Mouse (Mus musculus): ENCODE measurements around the gene Slc7a4. TPM values are rescaled to one million over a fixed set of nuclear protein-coding genes. Genes with fewer than 3 reads are reported as not detected.
"Not testable (repeated sequence)": the region's sequence is repeated elsewhere in the genome, so short reads cannot be mapped to it uniquely, and the experiment has no call there.

Slc7a4 gene
- polyA plus RNA-seq (2012; rRNA removed), result 214 and 332 TPM in 2 replicates

DNA sequence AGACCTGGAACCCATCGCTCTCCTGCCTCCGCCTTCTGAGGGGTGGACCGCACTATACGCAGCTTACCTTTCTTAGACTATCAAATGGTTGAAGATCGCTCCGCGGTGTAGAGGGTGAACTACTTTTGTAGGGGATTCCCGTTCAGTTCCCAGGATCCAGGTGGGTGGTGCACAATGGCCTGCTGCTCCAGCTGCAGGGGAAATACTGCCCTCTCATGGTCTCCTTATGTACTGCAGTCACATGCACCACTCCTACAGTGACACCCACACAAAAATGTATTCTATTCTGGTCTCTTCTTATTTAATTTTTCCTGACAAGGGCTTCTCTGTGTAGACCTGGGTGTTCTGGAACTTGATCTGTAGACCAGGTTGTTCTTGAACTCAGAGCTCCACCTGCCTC, at the start of gene Slc7a4:
Slc7a4 (minus strand) TSS at position 151 of the 400 bp plus-strand sequence.
- no peak for DNase-seq (ENCODE audit: low read depth)

DNA sequence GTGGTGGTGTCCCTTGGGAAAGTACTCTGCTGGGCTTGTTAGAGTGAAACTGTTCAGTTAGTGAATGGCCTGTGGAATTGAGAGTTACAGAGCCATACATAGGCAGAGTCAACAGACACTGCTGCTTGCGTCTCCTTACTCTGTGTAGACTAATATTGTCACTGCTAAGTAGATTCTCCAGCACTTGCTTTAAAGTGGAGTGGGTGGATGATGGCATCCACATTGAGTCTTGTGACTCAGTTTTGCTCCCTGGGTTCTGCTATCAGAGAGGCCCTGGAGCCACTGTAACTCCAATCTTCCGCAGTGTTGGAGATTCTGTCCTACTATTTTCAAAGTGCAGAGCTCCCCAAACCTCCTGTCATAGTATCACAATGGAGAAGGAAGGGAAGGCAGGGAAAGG, 49.6 kb upstream of the Slc7a4 start:
- no peak for DNase-seq (ENCODE audit: low read depth)

DNA sequence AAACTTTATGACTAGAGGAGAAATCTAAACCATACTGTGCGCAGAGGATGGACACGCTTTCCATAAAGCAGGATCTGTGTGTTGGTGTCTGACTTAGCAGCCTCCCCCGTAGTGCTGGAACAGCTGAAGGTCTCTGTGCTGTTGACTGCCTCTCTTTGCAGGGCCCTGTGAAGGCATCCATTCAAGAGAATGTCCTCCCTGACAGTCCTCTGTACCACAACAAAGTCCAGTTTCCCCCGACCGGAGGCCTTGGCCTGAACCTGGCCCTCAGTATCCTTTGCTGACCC, 43.2 kb upstream of the Slc7a4 start:
- DNase-seq (ENCODE audit: low read depth), result no peak

DNA sequence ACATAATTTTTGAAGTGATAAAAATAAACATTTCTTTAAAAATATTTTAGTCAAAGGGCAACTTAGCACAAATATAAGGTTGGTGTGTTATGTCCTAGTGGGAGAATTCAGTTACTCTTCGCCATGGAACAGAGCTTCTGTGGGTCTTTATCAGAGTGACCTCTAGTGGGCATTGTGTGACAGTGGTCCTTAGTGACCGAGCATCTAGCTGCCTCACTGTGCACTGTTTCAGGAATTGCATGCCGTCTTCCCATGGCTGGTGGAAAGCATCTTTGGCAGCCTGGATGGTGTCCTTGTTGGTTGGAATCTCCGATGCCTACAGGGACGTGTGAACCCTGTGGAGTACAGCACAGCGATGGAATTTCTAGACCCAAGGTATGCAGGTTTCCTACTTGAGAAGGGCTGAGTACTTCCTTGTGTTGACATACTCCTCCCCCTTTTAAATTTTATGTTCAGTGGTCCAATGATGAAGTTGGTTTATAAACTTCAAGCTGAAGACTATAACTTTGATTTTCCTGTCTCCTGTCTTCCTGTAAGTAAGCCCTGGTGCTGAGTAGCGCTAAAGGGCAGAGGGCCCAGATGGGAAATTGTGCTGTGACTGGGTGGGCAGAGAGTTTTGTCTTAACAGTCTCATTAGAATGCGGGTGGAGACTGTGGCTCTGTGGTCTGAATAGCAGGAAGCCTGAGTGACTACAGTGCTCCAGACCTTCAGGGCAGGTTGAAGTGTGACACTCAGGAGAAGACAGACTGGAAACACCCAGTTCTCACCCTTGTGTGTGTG, 42.7 kb upstream of the Slc7a4 start:
- DNase-seq (ENCODE audit: low read depth), result no peak

DNA sequence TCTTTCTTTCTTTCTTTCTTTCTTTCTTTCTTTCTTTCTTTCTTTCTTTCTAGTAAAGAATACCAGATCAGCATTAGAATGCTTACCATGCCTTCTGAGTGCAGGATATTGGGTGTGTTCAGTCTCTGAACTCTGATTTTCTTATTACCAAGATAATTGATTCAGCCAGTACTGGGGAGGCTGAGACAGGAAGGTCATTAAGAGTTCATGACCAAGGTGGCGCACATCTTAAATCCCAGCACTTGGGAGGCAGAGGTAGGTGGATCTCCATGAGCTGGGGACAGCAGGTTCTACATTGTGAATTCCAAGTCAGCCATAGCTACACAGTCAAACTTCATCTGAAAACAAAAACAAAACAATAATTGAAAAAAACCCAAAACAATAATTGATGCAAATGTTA, 38.9 kb upstream of the Slc7a4 start:
- no peak for DNase-seq (ENCODE audit: low read depth)

DNA sequence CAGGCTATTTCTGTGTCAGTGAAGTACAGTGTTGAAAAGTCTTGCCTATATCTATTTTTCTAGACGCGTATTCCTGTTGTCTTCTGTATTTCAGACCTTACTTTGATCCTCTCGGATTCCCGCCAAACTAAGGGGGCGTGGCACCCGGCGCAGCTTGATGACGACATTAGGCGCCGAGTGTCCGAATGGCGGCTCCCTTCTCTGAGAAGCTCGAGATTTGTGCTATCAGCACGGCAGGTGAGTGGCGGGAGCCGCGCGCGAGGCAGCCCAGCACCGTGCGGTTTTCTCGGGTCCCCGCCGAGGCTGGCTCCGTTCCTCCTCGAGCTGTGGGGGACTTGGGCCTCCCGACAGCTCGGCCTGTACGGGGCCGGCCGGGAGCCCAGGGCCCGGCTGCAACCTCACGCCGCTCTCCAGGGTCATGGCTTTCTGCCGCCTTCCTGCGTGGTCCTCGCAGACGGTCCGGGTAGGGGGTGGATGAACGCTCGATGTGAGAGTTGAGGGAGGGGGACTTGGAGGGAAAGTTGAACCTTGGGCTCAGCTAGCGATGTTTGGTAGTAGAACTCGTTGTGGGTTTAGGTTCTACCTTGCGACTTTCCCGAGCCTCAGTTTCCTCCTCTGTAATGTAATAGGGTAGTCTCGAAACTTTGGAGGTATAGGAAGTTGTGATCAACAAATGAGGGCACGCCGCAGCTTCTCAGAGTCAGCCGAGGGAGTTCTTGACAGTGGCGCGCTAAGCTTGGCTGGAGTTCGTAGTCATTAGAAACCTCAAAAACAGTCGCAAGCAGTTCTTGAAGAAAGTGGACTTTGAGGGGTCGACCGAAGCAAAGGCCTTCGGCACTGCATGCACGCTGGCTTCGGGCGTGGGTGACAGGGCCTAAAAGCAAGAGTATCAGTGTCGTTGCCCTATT, 36.4 kb upstream of the Slc7a4 start, which contains the start of gene Smpd4:
Smpd4 (plus strand) TSS at position 157 of the 908 bp plus-strand sequence.
- DNase-seq (ENCODE audit: low read depth), result no peak

DNA sequence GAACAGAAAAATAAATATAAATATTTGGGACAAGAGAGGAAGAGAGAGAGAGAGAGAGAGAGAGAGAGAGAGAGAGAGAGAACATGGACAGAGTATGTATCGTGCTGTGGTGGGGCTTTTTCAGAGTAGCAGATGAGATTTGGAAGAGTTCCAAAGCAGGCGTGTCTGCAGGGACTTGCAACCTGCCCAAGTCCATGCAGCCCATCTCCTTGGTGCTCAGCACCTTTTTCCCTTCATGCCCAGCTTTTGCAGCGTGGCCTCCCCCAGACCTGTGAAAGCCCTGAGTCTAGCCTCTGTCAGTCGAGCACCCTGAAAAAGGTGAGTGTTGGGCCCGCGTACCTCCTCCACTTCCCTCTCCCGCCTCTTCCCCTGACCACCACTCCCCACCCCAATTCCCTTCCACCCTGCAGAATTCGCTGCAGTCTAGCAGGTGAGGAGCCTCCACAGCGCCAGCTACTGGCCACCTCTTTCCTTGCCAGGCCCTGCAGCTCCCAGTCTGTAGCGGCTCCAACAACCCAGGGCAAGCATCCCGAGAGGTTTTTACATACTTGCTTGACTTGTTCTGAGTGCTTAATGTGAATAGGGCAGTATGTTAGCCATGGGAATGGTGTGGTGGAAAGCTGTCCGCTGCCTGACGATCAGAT, 35.0 kb upstream of the Slc7a4 start:
- DNase-seq (ENCODE audit: low read depth), result no peak

DNA sequence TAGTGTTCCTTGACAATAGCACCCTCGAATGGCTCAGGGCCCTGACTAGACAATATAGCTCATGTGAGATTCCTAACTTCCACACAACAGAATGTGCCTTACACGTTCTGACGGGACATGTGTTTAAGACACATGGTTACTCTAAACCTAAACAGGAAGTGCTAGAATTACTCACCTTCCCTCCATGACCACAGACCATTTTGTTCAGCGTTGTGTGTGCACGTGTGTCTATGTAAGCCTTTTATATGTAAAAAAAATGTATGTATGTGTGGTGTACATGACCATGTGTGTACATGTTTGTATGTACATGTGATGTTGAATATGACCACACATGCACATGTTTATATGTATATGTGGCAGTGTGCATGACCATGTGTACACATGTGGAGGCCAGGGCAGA, 33.2 kb upstream of the Slc7a4 start:
- DNase-seq (ENCODE audit: low read depth), result no peak

DNA sequence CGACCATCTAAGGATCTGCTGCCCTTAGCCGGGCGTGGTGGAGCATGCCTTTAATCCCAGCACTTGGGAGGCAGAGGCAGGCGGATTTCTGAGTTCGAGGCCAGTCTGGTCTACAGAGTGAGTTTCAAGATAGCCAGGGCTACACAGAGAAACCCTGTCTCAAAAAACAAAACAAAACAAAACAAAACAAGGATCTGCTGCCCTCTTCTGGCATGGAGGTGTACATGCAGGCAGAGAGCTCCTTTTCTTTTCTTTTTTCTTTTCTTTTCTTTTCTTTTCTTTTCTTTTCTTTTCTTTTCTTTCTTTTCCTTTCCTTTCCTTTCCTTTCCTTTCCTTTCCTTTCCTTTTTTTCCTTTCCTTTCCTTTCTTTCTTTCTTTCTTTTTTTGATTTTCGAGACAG, 31.7 kb upstream of the Slc7a4 start:
- DNase-seq (ENCODE audit: low read depth), result not testable (repeated sequence)

DNA sequence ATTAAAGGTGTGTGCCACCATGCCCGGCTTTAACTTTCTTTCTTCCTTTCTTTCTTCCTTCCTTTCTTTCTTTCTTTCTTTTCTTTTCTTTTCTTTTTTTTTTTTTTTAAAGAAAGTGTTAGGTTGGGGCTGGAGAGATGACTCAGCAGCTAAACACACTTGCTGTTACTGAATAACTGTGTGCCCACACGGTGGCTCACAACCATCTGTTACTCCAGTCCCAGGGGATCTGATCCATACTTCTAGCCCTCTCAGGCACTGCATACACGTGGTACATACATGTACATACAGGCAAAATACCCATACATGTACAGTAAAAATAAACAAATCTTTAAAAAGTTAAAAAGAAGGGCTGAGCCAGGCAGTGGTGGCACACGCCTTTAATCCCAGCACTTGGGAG, 28.4 kb upstream of the Slc7a4 start:
- DNase-seq (ENCODE audit: low read depth), result no peak

DNA sequence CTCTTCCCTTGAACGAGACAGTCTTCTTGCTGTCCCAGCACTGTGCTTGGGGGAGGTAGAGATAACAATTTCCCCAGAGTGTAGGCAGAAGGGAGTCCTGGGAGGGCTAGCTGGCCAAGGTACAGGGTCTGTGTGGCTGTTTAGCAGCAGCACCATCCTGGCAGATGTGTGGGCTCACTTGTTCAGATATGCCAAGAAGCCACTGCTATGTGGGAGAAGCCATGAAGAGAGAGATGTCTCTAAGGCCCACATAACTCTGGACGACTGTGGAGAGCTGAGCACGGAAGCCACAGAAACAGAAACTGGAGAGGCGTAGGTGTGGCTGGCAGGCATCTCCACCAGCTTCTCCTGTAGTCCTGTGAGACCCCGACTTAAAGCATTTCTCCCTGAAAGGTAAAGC, 22.7 kb upstream of the Slc7a4 start:
- DNase-seq (ENCODE audit: low read depth), result no peak

DNA sequence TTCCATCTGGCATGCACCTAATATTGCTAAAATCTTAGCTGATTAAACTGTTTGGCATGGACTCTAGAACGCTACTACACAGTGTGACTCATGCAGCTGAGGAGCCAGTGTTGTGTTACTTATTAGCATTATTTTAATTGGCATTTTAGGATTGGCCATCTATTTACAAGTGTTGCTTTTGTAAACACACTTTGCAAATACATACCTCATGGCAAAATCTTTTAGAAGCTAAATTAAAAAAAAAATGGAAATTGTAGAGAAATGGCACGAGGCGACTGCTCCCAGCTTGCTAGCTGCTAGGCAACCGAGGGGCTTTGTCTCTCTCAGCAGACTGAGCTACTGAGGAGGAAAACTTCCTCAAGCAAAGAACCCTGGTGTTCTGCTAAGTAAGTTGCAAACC, 21.9 kb upstream of the Slc7a4 start:
- DNase-seq (ENCODE audit: low read depth), result no peak

DNA sequence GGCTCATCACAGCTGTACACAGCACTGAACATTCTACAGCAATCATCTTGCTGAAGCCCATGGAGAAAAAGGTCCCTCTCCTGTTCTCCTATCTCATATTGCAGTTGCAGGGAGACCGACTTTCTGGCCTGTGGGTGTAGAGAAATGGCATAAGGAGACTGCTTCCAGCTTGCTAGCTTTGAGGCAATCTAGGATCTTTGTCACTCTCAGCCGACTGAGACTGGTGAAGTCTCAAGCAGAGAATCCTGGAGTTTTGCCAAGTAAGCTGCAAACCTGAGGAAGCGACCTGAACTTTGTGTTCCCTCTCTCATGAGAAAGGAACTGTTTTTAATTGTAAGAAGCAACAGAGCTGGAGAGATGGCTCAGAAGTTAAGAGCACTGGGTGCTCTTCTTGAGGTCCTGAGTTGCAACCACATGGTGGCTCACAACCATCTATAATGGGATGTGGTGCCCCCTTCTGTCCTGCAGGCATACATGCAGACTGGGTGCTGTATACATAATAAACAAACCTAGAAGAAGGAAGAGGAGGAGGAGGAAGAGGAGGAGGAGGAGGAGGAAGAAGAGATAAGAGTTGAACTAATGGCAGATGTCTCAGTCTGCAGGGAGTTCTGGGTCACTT, 18.0 kb upstream of the Slc7a4 start:
- no peak for DNase-seq (ENCODE audit: low read depth)

DNA sequence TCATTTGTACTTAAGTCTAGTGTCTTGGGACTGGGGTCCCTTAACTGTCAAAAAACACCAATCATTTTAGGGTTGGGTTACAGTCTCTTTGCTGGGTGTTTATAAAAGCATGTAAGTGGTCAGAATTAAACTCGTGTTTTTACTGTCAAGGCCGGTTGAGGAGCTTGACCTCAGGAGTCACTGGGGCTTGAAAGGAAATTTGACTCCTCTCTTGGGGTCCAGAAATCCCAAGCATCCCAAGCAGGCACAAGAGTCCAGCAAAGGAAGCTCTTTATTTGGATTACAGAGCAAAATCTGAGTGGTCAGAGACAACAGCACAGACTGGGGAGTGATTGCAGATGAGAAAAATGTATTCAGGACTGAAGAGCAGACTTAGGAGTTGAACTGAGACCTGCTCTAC, 7.7 kb upstream of the Slc7a4 start:
- no peak for DNase-seq (ENCODE audit: low read depth)

DNA sequence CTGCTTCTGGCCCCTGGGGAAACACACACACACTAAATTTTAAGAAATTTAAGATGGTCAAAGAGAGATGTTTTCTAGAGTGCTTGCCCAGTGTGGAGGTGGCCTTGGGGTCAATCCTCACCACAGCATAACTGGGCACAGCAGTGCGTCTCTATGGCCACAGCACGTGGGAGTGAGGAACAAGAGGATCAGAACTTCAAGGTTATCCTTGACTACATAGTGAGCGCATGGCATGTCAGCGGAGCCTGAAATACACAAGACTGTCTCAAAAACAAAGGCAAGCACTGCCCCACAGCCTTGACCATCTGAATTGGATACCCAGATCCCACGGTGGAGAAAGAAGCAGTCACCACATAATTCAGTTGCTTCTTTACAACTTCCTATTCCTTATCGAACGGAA, 1.5 kb upstream of the Slc7a4 start:
- no peak for DNase-seq (ENCODE audit: low read depth)

DNA sequence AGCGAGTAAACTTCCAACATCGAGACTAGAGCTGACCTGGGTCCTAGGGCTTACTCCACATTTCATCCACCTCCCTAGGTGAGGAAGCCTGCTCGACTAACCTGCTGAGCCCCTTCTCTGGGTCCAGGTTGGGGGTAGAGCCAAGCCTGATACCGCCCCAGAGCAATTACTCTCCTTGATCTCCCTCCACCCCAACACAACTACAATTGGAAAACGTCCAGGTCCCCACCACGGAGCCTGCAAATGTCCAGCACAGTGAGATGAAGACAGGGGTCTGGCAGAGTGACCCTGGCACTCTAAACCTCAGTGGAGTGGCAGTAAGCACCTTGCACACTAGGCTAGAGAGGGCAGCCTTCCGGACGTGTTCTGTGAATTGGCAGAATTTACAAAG, 6.2 kb downstream of the Slc7a4 start:
- DNase-seq (ENCODE audit: low read depth), result no peak

DNA sequence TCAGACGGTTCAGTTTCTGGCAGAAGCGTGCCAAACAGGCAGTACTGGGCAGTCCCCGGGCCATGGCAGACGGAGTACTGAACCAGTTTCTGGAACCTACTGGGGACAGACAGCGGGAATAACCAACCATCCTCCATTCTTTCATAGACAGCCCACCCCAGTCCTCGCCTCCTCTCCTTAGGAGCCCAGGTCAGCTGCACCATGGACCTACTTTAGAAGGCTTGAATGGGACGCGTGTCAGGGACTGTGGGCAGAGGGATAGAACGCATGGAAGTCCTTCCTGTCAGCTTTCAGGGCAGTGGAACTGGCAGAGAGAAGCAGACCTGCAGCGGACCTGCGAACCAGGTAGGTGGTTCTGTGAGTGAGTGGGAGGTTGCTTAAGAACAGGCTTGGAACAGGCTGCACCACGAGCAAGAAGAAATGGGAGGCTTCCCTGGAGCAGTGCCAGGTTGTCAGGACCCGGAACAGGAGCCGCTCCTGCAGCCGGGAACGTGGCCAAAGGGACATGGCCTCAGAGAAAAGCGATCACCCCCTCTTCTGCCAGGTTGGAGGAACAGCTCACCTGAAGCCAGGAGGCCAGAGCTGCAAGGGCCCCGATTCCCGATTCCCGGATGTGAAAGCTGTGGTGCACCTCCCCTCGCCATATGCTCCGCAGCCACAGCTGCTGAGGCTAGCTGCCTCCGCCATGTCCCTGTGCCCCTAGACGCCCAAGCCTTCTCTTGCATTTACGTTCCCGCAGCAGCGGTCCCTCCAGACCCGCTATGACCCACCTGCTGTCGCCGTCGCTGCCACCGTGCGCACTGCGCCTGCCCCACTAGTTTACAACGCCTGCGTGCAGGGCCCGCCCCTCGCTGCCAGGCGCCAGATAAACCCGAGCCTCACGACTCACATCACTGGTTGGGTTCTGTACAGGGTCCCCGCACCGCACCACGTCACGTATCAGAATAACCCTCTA, 6.9 kb downstream of the Slc7a4 start:
- DNase-seq (ENCODE audit: low read depth), result peak; percentile 51

DNA sequence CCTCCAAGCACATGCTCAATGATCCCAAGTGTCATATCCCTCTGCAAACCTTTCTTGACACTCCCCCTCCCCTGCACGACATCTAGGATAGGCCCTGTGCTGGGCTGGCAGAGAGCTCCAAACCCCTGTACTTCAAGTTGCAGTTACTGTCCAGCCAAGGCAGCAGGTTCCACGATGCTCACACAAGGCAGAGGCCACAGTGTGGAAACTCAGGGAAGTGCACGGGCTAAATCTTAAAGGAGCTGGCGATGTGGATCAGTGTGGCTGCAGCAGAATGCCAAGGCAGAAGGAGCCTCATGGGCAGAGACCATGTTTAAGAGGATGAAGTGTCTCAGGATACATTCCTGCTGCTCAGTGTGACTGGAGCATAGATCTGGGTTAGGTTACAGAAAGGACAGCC, 16.8 kb downstream of the Slc7a4 start:
- no peak for DNase-seq (ENCODE audit: low read depth)

DNA sequence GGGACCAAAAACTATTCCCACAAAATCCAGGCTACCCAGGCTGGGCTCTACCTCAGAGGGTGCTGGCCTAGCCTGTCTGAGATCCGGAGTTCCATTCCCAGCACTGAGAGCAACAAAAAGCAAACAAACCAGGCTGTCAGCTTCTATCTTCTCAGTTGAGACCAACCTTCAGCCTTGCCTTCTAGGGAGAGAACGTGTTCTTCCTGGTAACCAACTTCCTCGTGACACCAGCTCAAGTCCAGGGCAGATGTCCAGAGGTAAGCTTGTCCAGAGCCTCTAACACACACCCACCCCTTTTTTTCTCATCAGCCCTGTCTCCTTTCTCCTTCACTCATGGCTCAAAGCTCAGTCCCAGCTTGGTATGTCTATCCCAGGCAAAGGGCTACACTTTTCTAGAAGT, 18.2 kb downstream of the Slc7a4 start:
- DNase-seq (ENCODE audit: low read depth), result no peak

DNA sequence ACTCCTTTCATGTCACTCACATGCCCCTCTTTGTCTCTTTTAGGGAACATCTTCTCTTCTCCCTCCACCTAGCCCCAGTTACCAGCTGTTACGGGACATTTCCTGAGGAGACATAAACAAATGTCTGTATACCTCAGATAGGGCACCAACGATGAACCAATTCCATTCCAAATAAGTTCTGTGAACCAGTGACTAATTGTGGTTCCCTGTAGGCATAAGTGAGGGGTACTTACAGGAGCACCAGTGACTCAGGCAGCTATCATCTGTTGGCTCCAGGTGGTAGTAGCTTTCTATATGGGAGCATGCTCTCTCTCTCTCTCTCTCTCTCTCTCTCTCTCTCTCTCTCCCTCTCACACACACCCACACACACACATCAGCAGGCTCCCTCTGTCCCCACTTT, 18.8 kb downstream of the Slc7a4 start:
- no peak for DNase-seq (ENCODE audit: low read depth)

DNA sequence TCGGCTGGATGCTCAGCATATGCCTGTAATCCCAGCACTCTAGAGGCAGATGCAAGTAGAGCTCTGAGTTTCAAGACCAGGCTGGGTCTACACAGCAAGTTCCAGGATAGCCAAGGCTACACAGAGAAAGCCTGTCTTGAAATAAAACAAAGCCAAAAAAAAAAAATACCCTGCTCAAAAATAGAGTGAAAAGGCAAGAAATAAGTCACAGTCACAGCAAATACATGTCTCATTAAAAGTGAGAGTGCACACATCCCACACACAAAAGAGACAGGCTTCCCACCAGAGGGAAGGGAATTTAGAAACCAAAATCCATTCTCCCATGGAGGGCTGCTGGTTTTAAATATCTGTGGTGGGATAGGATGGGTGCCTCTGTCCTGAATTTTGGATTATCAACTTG, 19.4 kb downstream of the Slc7a4 start:
- DNase-seq (ENCODE audit: low read depth), result no peak
